Mouse (Mus musculus) urinary bladder, adult 2 months (tissue): ENCODE measurements around the gene Fkbp15. TPM values are rescaled to one million over a fixed set of nuclear protein-coding genes. Genes with fewer than 3 reads are reported as not detected.

Experiments used
- DNase-seq: peaks from one replicate; pipeline ENCODE4 v3.0.0; 2022; ENCODE audit warnings: low spot score
- polyA plus RNA-seq: library from polyadenylated mRNA; depleted of rRNA; stranded (reverse); fragments of >200 nt; gene quantifications from 2 replicates; pipeline ENCODE4 v1.2.3, GENCODE M21; 2012

Gene Fkbp15
- polyA plus RNA-seq, 1 experiment: 25.5 TPM

DNA sequence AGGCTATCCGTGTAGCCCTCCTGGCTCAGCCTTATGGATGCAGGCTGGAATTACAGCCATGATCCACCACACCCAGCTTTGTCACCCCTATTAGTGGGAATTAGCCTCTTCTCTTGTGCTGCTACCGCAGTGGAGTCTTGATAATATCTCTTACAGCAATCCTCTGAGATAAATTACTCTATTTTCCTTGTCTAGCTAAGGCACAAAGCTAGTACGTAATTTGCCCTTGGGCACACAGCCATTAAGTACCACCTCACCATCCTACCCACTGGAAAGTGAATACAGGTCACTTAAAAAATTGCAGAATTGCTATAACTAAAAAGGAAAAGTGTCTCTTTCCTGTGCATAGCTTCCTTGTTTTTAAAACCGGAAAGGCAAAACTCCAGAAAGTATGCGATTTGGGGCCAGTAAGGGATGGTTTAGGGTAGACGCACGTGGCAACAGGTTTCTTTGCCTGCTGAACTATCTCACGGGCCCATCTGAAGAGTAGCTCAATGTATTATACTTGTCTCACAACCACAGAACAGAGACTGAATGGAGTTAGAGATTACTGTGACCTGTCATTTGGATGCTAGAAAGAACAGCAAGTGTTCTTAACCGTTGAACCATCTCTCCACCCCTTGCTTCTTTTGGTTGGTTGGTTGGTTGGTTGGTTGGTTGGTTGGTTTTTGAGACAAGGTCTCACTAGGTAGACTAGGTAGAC lies 12.6 kb upstream of the Fkbp15 start:
- no peak for DNase-seq

GRCm38 (mm10) chr4:62372410-62372809 lies 12.1 kb upstream of the Fkbp15 start:
- no peak for DNase-seq

DNA sequence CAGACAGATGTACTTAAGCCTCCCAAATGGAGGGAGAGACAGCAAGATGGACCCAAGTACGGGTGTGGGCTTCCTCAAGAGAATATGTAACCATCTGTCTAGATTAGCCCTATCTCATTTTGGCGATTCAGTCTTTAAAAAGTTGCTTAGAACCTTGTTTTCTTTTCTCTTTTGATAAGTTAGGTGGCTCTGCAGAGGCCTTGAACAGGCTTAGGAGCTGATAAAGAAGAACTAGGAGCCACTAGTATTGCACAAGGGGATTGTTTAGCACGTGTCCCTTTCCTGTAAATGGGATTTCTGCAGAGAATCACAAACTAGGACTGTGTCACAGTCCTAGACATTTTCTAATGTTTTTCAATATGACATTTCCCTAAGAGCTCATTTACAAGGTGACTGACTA lies 8.7 kb upstream of the Fkbp15 start:
- DNase-seq: no peak

- no peak for DNase-seq
These were observed 7.2 kb upstream of the Fkbp15 start for GRCm38 (mm10) chr4:62367586-62367985.

- DNase-seq: no peak
These were observed 5.9 kb upstream of the Fkbp15 start for GRCm38 (mm10) chr4:62366291-62366690.

GRCm38 (mm10) chr4:62364299-62364698 lies 4.0 kb upstream of the Fkbp15 start:
- DNase-seq: no peak

- DNase-seq: no peak
These were observed 2.1 kb upstream of the Fkbp15 start for GRCm38 (mm10) chr4:62362437-62362836.

GRCm38 (mm10) chr4:62361997-62362396 lies 1.6 kb upstream of the Fkbp15 start:
- no peak for DNase-seq

- DNase-seq: no peak
These were observed 1.2 kb upstream of the Fkbp15 start for GRCm38 (mm10) chr4:62361571-62361970.

- DNase-seq: no peak
These were observed 582 bp upstream of the Fkbp15 start for GRCm38 (mm10) chr4:62360805-62361455.

DNA sequence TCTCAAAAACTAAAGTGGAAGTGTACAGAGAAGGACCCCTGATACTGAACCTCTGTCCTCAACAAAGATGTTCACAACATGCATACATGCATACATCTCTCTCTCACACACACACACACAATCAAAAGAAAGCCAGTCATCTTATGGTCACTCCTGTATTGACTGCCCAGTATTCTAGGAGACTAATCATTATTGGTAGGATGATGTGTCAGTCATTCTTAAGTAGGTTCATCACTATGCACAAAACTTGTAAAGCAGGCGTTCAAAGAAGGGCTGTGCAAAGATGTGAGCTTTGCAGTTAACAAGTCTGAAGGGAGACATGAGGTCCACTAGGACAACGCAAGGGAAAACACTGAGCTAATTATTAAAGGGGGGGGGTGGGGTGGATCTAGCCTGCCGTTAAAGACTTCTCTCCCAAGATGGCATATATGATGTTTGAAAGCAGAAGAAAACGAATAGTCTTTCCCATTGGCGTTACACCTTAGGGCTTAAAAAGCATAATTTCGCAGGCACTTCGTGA lies 1.0 kb downstream of the Fkbp15 start:
- no peak for DNase-seq

GRCm38 (mm10) chr4:62357631-62358148 lies 2.7 kb downstream of the Fkbp15 start:
- DNase-seq: no peak

DNA sequence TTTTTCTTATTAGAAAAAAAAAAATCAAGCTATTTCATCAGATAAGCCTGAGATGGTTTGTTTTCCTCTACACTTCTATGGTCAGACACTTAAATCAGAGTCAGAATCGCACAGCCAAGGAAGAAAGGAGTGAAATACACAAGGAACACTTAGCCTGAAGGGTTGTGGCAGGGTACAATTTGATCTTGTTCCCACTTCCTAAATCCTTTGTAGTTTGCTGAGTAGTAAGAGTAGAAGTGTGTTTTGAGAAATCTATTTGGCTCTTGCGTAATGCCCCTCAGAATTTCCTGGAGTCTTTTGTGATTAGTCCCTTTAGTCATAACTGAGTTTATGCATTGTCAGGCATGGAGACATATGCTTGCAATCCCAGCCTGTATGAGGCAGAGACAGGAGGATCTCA lies 11.0 kb downstream of the Fkbp15 start:
- DNase-seq: no peak

DNA sequence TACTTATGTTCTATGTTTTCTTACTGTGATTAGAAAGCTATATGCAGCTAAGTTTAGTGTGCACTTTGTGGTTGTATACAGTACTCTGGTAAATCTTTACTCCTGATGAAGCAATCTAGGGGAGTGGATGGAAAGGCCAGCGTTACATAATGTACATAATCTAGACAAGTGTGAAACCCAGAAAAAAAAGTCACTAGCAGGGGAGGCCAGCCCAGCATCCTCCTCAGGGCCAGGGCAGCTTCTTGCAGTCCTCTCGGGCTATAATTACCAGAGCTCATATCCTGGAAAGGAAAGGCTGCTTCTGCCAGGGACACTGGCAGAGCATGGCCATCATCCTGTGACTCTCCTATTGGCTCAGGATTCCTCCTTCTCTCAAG lies 12.0 kb downstream of the Fkbp15 start:
- no peak for DNase-seq

DNA sequence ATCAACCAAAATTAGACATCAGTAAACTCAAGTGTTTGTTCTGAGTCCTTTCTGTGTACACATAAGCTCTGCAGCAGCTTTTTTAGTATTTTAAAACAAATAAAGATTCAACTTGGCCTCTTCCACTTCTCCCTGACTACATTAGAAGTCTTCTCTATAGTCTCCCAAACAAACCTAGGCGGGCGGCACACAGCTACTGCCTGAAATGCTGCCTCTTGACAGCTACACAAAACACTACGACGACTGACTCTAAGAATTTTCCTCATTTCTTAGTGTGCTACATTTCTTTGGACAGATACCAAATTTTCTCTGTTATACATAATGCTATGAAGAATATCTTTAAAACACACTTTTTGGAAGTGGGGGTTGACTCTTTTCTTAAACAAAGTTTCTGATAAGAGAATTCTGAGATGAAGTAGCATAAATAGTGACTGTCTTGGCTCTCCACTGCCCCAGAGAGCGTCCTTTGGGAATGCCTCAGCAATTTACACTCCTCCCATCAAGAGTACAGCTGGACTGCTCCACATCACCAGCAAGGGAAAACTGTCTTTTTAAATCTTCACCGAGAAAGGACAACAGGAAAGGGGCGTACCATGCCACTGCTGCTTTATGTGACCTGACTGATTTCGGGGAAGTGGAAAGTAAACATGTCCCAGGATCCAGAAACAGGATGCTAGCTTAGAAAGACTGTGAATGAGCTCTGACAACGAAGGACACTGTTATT lies 12.6 kb downstream of the Fkbp15 start:
- no peak for DNase-seq

GRCm38 (mm10) chr4:62345827-62346226 lies 14.5 kb downstream of the Fkbp15 start:
- no peak for DNase-seq

DNA sequence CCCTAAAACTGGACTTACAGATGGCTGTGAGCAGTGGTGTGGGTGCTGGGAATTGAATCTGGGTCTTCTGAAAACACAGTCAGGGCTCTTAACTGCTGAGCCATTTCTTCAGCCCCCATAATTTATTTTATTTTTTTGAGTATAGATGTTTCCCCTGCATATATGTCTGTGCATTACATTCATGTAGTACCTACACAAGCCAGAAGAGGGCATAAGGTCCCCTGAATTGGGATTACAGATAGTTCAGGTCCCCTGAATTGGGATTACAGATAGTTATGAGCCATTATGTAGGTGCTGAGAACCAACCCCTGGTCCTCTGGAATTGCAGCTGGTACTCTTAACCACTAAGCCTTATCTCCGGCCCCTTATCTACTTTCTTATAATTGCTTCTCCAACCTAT lies 16.3 kb downstream of the Fkbp15 start:
- no peak for DNase-seq

- DNase-seq: no peak
These were observed 21.8 kb downstream of the Fkbp15 start for GRCm38 (mm10) chr4:62338536-62338935.

- DNase-seq: no peak
These were observed 28.4 kb downstream of the Fkbp15 start for GRCm38 (mm10) chr4:62331977-62332376.

DNA sequence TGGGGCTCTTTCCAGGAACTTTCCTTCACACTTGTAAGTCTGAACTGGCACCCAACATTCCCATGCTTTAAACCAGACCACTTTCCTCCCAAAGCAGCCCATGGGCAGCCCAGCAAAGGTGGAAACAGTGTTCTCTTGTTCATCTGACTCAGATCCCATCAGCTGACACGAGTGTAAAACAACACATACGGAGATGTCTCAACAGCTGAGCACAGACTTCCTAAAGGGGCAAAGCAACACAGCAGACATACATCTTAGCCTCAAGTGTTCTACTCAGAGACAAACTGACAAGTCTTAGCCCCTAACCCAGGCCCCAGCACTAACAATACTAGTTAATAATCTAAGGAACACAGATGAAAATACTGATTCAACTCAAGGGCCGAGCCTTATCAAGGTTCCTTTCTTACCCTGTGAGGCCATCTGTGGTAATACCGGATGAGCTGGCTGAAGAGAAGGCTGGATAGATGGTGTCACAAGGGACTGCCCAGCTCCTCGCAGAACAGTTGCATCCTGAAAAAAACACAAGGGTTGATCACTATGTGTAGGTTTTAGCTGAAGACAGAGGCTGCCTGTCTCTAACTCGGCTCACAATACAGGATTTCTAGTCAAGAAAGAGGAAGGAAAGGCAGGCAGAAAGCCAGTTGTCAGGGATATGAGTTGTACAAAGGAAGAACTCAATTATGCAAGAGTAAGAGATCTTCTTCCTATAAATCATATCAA lies 31.2 kb downstream of the Fkbp15 start:
- DNase-seq: no peak

GRCm38 (mm10) chr4:62326111-62326510 lies 34.2 kb downstream of the Fkbp15 start:
- no peak for DNase-seq

GRCm38 (mm10) chr4:62322684-62323083 lies 37.7 kb downstream of the Fkbp15 start:
- no peak for DNase-seq
